Mouse (Mus musculus): ENCODE data around the gene Gng10.

Gng10 gene

GRCm38 (mm10) chr4:59034918-59035785, at the start of gene Gng10:
Gene Gng10 (plus strand): TSS chr4:59035088.
- DNase-seq (ENCODE audit: low read depth, low spot score) = peak; percentile 64

DNA sequence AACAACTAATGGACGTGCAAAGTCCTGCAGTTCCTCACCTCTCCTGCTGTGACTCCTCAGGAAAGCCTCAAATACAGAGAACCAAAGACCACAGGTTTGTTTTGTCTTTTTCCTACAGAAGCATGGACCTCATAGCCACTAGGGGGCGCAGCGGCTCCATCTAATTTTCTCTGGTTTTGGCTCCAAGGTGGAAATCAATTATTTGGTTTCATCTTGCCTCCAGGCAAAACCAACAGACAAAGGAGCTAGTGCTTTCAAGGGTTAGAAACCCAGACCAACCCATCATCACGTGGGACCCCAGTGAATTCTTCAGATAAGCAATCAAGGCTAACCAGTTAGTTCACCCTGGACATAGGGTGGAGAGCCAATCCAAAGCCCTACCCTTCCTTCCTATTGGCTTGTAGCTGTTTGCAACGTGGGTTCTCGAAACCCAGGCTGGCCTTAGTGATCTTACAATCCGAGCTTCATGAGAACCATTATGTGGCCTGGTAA, 49.7 kb upstream of the Gng10 start:
- peak; percentile 95 for DNase-seq (ENCODE audit: low read depth, low spot score)

DNA sequence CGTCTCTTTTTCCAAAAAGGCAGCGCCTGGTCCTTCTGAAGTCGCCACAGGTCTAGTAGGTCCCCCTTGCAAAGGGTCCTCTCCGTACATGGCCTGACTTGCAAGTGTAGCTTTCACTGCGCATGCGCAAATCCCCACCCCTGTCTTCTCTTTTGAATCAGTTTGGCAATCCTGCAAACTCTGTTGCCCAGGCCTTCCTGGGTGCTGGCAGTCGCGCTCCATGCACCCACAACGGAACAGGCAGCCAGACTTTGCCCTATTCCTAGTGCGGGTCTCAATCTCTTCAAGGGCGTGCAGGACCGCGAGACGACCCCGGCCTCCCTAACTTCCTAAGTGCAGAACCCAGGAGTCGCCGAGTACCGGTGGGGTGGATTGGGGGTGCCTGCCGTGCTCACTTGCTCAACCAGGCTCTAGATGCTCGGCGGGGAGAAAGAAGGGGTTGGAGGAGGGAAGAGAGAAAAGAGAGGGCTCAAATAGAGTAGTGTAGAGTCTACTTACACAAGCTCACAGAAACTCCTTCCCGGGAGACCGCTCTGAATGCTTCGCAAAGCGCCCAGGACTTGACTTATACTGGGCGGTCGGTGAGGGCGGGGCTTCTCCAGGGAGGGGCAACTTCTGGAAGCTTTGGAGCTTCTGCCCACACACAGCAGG, 48.2 kb upstream of the Gng10 start, which contains the start of gene Ptgr1:
Gene Ptgr1, minus strand, starts transcription at position 580 of the 651 bp plus-strand sequence.
- peak; percentile 92 for DNase-seq (ENCODE audit: low read depth, low spot score)

GRCm38 (mm10) chr4:58989303-58989898, 45.5 kb upstream of the Gng10 start:
- no peak for DNase-seq (ENCODE audit: low read depth, low spot score)

- peak; percentile 34 for DNase-seq (ENCODE audit: low read depth, low spot score)
These were observed 44.1 kb upstream of the Gng10 start for GRCm38 (mm10) chr4:58990609-58991434.

DNA sequence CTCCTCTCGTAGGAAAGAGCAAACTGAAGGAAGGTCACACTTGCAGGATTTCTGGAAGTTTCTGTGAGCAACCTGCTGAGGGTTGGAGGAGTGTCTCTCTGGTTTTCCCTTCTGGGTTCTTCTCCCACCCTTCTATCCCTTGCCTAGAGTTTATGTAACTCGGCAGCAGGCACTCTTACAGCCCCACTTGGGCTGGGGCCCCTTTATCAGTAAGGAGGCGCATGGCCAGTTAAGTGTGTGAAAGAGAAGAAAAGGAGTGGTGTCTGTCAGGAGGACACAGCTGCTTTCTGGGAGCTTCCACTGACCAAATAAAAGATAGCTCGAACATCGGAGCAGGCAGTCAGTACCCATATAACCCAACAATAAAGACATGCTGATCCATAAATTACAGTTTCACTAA, 42.7 kb upstream of the Gng10 start:
- no peak for DNase-seq (ENCODE audit: low read depth, low spot score)

DNA sequence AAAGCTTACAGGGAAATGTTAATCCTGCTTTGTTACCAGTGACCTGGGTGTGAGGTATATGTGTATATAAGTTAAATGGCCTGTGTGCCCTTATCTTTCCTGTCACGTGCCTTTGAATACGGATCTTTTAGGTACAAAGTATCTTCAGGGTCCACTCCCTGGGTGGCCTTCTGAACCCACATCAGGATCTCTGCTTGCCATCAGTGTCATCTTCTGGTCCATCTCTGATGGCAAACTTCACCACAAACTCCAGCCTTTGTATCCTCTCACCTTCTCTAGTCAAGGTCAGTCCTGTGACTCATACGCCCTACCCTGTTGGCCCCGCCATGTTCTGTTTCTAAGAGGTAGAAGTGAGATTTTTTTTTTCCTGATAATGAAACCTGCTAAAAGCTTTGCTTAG, 40.1 kb upstream of the Gng10 start, which contains the start of gene Dnajc25:
Gene Dnajc25, plus strand, starts transcription at position 301 of the 400 bp plus-strand sequence.
- peak; percentile 26 for DNase-seq (ENCODE audit: low read depth, low spot score)

DNA sequence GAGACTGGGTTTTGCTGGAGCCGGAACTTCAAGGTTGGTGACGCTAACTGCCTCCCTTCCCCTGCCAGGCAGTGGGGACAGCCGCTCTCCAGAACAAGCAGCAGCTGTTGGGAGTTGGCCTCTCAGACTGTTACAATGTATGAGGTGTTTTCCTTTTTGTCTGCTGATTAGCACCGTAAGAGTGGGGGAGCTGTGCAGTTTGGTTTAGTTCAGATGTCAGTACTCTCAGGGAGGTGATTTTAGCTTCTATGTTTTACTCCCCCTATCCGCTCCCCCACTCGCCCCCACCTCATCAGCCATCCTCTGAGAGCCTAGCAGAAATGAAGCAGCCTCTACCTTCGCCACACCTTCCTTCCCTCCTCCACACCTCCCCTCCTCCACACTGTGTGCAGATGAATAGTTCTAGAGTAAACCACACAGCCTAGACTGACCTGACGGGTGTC, 39.6 kb upstream of the Gng10 start:
- peak; percentile 54 for DNase-seq (ENCODE audit: low read depth, low spot score)

- no peak for DNase-seq (ENCODE audit: low read depth, low spot score)
These were observed 37.8 kb upstream of the Gng10 start for GRCm38 (mm10) chr4:58997081-58997480.

- DNase-seq (ENCODE audit: low read depth, low spot score) = no peak
These were observed 36.2 kb upstream of the Gng10 start for GRCm38 (mm10) chr4:58998688-58999087.

- DNase-seq (ENCODE audit: low read depth, low spot score) = peak; percentile 74
These were observed 35.2 kb upstream of the Gng10 start for GRCm38 (mm10) chr4:58999686-59000085.

DNA sequence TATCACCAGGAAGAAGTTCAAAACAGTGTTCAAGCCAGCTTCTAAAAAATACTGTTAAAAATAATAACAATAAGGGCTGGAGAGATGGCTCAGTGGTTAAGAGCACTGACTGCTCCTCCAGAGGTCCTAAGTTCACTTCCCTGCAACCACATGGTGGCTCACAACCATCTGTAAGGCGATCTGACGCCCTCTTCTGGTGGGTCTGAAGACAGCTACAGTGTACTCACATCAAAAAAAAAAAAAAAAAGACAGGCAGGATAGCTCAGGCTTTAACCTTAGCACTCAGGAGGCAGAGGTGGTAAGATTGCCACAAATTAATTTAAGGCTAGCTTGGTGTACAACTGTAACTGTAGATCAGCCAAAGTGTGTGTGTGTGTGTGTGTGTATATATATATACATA, 34.3 kb upstream of the Gng10 start:
- peak; percentile 88 for DNase-seq (ENCODE audit: low read depth, low spot score)

DNA sequence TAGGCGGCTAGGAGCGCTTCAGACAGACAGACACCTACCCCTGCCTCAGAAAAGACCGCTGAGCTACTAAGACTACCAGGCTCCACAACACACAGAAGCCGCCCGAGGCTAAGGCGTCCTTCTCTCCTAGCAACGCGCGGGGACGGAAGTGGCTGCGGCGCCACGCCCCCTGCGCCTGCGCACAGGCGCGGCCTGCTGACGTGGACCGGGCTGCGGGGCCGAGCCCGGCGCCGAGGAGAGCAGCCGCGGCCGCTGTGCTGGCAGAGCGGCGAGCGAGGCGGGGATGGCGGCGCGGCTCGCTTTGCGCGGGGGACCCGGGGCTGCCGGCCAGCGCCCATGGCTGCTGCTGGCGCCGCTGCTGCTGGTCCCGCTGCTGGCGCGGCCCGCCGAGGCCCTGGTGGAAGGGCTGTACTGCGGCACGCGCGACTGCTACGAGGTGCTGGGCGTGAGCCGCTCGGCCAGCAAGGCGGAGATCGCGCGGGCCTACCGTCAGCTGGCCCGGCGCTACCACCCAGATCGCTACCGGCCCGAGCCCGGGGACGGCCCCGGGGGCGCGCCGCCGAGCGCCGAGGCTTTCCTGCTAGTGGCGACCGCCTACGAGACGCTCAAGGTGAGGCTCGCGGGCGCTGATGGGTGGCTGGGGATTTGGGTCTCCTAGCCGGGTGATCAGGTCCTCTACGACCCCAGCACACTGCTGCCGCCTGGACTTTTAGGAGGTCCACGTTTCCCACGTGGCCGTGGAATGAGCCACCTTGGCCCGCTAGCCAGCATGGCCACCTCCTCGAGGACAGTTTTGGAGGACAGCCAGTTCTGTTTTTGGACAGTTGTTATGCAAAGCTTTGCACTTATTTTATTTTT, 31.7 kb upstream of the Gng10 start, which contains the start of gene Gm20503:
Gene Gm20503, plus strand, starts transcription at position 263 of the 858 bp plus-strand sequence.
- peak; percentile 96 for DNase-seq (ENCODE audit: low read depth, low spot score)

GRCm38 (mm10) chr4:59003806-59004200, 31.1 kb upstream of the Gng10 start:
- no peak for DNase-seq (ENCODE audit: low read depth, low spot score)

DNA sequence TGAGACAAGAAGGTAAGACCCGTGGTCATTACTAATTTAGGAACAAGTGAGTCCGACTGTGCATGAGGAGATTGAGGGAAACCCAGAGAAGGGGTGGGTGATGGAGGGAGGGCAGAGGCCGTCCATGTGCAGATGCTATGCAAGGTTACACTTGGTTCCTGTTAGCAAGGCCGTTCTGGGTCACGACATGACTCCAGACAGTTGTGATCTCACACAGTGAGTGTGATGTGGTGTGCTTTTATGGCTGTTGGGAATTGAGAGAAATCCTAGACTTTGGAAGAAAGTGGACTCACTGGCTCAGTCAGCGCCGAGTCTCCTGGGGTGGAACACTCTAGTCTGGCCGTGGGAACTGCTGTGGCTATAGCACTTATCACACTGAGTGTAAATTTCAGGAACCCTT, 28.7 kb upstream of the Gng10 start:
- DNase-seq (ENCODE audit: low read depth, low spot score) = no peak

- DNase-seq (ENCODE audit: low read depth, low spot score) = no peak
These were observed 27.9 kb upstream of the Gng10 start for GRCm38 (mm10) chr4:59007016-59007415.

- no peak for DNase-seq (ENCODE audit: low read depth, low spot score)
These were observed 26.9 kb upstream of the Gng10 start for GRCm38 (mm10) chr4:59007974-59008373.

DNA sequence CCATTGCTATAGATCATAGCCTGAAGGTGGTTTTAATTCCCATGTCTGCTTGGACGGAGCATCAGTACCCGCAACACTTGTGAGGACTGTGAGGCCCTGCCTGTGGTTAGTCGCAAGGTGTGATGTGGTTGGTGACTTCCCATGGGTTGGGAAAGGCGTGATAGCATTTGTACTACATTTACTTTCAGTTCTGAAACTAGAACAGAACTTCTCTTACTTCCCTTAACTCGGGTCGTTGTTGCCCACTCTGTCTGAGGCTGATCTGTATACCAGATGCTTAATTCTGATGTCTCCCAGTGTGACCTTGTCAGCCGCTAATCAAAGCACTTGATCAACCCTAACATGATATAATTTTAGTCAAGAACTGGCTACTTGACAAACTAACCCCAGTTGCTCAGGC, 25.7 kb upstream of the Gng10 start:
- DNase-seq (ENCODE audit: low read depth, low spot score) = no peak

- DNase-seq (ENCODE audit: low read depth, low spot score) = no peak
These were observed 25.2 kb upstream of the Gng10 start for GRCm38 (mm10) chr4:59009696-59010095.

- DNase-seq (ENCODE audit: low read depth, low spot score) = no peak
These were observed 23.4 kb upstream of the Gng10 start for GRCm38 (mm10) chr4:59011446-59011845.
